Mouse (Mus musculus) heart, embryonic 15.5 days (tissue): ENCODE data around the gene St3gal6. TPM values are rescaled to one million over a fixed set of nuclear protein-coding genes. Genes with fewer than 3 reads are reported as not detected.
A peak's percentile ranks its signal among the peaks of the same experiment; 100 is the strongest.

Experiments used
- ATAC-seq: fragments of 200-750 bp; cut with Nextera tagmentation; replicated peaks from 2 replicates; pipeline ENCODE4 v1.8.0; 2017; ENCODE audit warnings: low read depth, moderate TSS enrichment; ENCODE audit not compliant: insufficient number of reproducible peaks, insufficient read depth, low FRiP score
- H3K27ac ChIP-seq: fragments of 300-500 bp; sonication (generic); 2 replicates; pipeline ENCODE4 v1.5.1; 2015; ENCODE audit warnings: mild to moderate bottlenecking, inconsistent platforms
- H3K27me3 ChIP-seq: fragments of 300-500 bp; sonication (generic); 2 replicates; pipeline ENCODE4 v1.6.1; 2015; ENCODE audit warnings: inconsistent platforms
- H3K36me3 ChIP-seq: fragments of 300-500 bp; sonication (generic); 2 replicates; pipeline ENCODE4 v1.6.1; 2015; ENCODE audit warnings: mild to moderate bottlenecking, inconsistent platforms
- H3K4me1 ChIP-seq: fragments of 300-500 bp; sonication (generic); replicated peaks from 2 replicates; pipeline ENCODE4 v1.6.1; 2015; ENCODE audit warnings: inconsistent platforms
- H3K4me2 ChIP-seq: fragments of 300-500 bp; sonication (generic); 2 replicates; pipeline ENCODE4 v1.6.1; 2015; ENCODE audit warnings: inconsistent platforms, mild to moderate bottlenecking, moderate library complexity
- H3K4me3 ChIP-seq: fragments of 300-500 bp; sonication (generic); 2 replicates; pipeline ENCODE4 v1.5.1; 2015; ENCODE audit warnings: mild to moderate bottlenecking, inconsistent platforms
- H3K9ac ChIP-seq: fragments of 300-500 bp; sonication (generic); 2 replicates; pipeline ENCODE4 v1.6.1; 2015; ENCODE audit warnings: mild to moderate bottlenecking, inconsistent platforms
- H3K9me3 ChIP-seq: fragments of 300-500 bp; sonication (generic); replicated peaks from 2 replicates; pipeline ENCODE4 v1.6.1; 2016; ENCODE audit warnings: inconsistent platforms
- WGBS: fragments of 180-500 bp; shearing (Covaris S2); methylation state at CpG from one replicate; pipeline ENCODE4 v1.1.7; 2015; ENCODE audit warnings: mixed read lengths; 5-methylcytosine and 5-hydroxymethylcytosine counted together
- polyA plus RNA-seq: library from polyadenylated mRNA; unstranded; fragments of >200 nt; fragmentation: Nextera tagmentation; extraction: Ambion mirVana; gene quantifications from 2 replicates; pipeline ENCODE4 v1.2.1, GENCODE M21; 2015

The St3gal6 gene
- polyA plus RNA-seq, 1 experiment from 2014 or later = 17.5 TPM

- no peaks in the 10 kb centered on the region for H3K36me3 ChIP-seq
- no peak overlapping the region for H3K9ac ChIP-seq
- H3K4me3 ChIP-seq = no peak overlapping the region
- no peaks in the 10 kb centered on the region for H3K27me3 ChIP-seq
- H3K27ac ChIP-seq = no peak overlapping the region
- 90% methylated on average over 6 of the region's 6 CpGs for WGBS
- H3K9me3 ChIP-seq = no peaks in the 10 kb centered on the region
- no peak overlapping the region for H3K4me2 ChIP-seq
- peaks cover 10% of the 10 kb centered on the region for H3K4me1 ChIP-seq
- no peak for ATAC-seq
Measured at GRCm38 (mm10) chr16:58520457-58520856, 3.6 kb downstream of the St3gal6 start.

- H3K4me2 ChIP-seq = peak overlapping the region; percentile 11; the same call in 1 of the 2 replicates
- no peaks in the 10 kb centered on the region for H3K9me3 ChIP-seq
- no peak overlapping the region for H3K4me3 ChIP-seq
- H3K27me3 ChIP-seq = no peaks in the 10 kb centered on the region
- 76% methylated on average over 11 of the region's 11 CpGs for whole genome bisulfite sequencing
- H3K36me3 ChIP-seq = no peaks in the 10 kb centered on the region
- H3K9ac ChIP-seq = no peak overlapping the region
- ATAC-seq = no peak
- H3K27ac ChIP-seq = no peak overlapping the region
- peaks cover 12% of the 10 kb centered on the region for H3K4me1 ChIP-seq
Measured at GRCm38 (mm10) chr16:58519650-58520073, 4.4 kb downstream of the St3gal6 start.

- H3K36me3 ChIP-seq = no peaks in the 10 kb centered on the region
- no peak overlapping the region for H3K9ac ChIP-seq
- no peak overlapping the region for H3K4me2 ChIP-seq
- no peak overlapping the region for H3K27ac ChIP-seq
- WGBS = 88% methylated on average over 7 of the region's 7 CpGs
- H3K9me3 ChIP-seq = no peaks in the 10 kb centered on the region
- no peak for ATAC-seq
- H3K4me1 ChIP-seq = peaks cover 28% of the 10 kb centered on the region
- no peaks in the 10 kb centered on the region for H3K27me3 ChIP-seq
- H3K4me3 ChIP-seq = no peak overlapping the region
Measured at GRCm38 (mm10) chr16:58516960-58517798, 6.9 kb downstream of the St3gal6 start.

- Histone ChIP-seq H3K36me3 (no peaks in the 10 kb centered on the region), H3K4me1 (peaks cover 34% of the 10 kb centered on the region), H3K9ac (no peak overlapping the region), H3K9me3 (no peaks in the 10 kb centered on the region), H3K4me2 (no peak overlapping the region), H3K27ac (no peak overlapping the region), H3K27me3 (no peaks in the 10 kb centered on the region), H3K4me3 (no peak overlapping the region)
- 91% methylated on average over 2 of the region's 2 CpGs for WGBS
- ATAC-seq = no peak
Measured at GRCm38 (mm10) chr16:58516161-58516560, 7.9 kb downstream of the St3gal6 start.

- Histone ChIP-seq H3K27me3 (no peaks in the 10 kb centered on the region), H3K4me2 (no peak overlapping the region), H3K36me3 (no peaks in the 10 kb centered on the region), H3K4me1 (peaks cover 38% of the 10 kb centered on the region), H3K9ac (no peak overlapping the region), H3K9me3 (no peaks in the 10 kb centered on the region), H3K4me3 (no peak overlapping the region), H3K27ac (no peak overlapping the region)
- no peak for ATAC-seq
- 60% methylated on average over 9 of the region's 9 CpGs for WGBS
Measured at GRCm38 (mm10) chr16:58514565-58514964, 9.5 kb downstream of the St3gal6 start.

GRCm38 (mm10) chr16:58513755-58514154 is 10.3 kb downstream of the St3gal6 start:
- Histone ChIP-seq H3K4me2 (peak overlapping the region; percentile 14; the same call in 1 of the 2 replicates), H3K36me3 (no peaks in the 10 kb centered on the region), H3K9ac (0 out of 2 replicates have a peak overlapping the region, but pooled peaks have one; percentile 11), H3K9me3 (no peaks in the 10 kb centered on the region), H3K4me3 (no peak overlapping the region), H3K27me3 (no peaks in the 10 kb centered on the region), H3K4me1 (peaks cover 38% of the 10 kb centered on the region), H3K27ac (peak overlapping the region; percentile 87)
- no peak for ATAC-seq
- WGBS = 37% methylated on average over 6 of the region's 6 CpGs

GRCm38 (mm10) chr16:58512887-58513286 is 11.2 kb downstream of the St3gal6 start:
- 17% methylated on average over 3 of the region's 3 CpGs for WGBS
- H3K36me3 ChIP-seq = no peaks in the 10 kb centered on the region
- ATAC-seq = 0 out of 2 replicates have a peak, but pooled peaks have one; percentile 40
- H3K9ac ChIP-seq = peak overlapping the region; percentile 24; the same call in 1 of the 2 replicates
- H3K27ac ChIP-seq = peak overlapping the region; percentile 87
- H3K27me3 ChIP-seq = no peaks in the 10 kb centered on the region
- H3K9me3 ChIP-seq = no peaks in the 10 kb centered on the region
- peaks cover 38% of the 10 kb centered on the region for H3K4me1 ChIP-seq
- peak overlapping the region; percentile 51 for H3K4me2 ChIP-seq
- H3K4me3 ChIP-seq = no peak overlapping the region

- peak overlapping the region; percentile 19; the same call in 1 of the 2 replicates for H3K9ac ChIP-seq
- H3K27ac ChIP-seq = peak overlapping the region; percentile 87
- no peaks in the 10 kb centered on the region for H3K9me3 ChIP-seq
- peak; percentile 65 for ATAC-seq
- H3K4me1 ChIP-seq = peaks cover 41% of the 10 kb centered on the region
- no peaks in the 10 kb centered on the region for H3K36me3 ChIP-seq
- H3K4me3 ChIP-seq = peak overlapping the region; percentile 9; the same call in 1 of the 2 replicates
- 5% methylated on average over 9 of the region's 9 CpGs for WGBS
- H3K4me2 ChIP-seq = peak overlapping the region; percentile 51
- no peaks in the 10 kb centered on the region for H3K27me3 ChIP-seq
Measured at GRCm38 (mm10) chr16:58512181-58512761, 11.8 kb downstream of the St3gal6 start.

- no peak for ATAC-seq
- Histone ChIP-seq H3K27me3 (no peaks in the 10 kb centered on the region), H3K36me3 (no peaks in the 10 kb centered on the region), H3K4me1 (peaks cover 20% of the 10 kb centered on the region), H3K4me3 (no peak overlapping the region), H3K9me3 (no peaks in the 10 kb centered on the region), H3K9ac (no peak overlapping the region), H3K4me2 (no peak overlapping the region), H3K27ac (no peak overlapping the region)
Measured at GRCm38 (mm10) chr16:58504945-58505344, 19.1 kb downstream of the St3gal6 start.

GRCm38 (mm10) chr16:58502566-58502965 is 21.5 kb downstream of the St3gal6 start:
- Histone ChIP-seq H3K9me3 (no peaks in the 10 kb centered on the region), H3K9ac (no peak overlapping the region), H3K4me1 (peaks cover 42% of the 10 kb centered on the region), H3K4me3 (no peak overlapping the region), H3K4me2 (no peak overlapping the region), H3K27me3 (no peaks in the 10 kb centered on the region), H3K27ac (peak overlapping the region; percentile 17), H3K36me3 (no peaks in the 10 kb centered on the region)
- no peak for ATAC-seq
- WGBS = 59% methylated on average over 6 of the region's 6 CpGs

GRCm38 (mm10) chr16:58501760-58502301 is 22.2 kb downstream of the St3gal6 start:
- Histone ChIP-seq H3K4me2 (no peak overlapping the region), H3K27ac (peak overlapping the region; percentile 17)

More at GRCm38 (mm10) chr16:58501760-58502301, 22.2 kb downstream of the St3gal6 start:
- H3K9ac ChIP-seq = no peak overlapping the region
- H3K27me3 ChIP-seq = no peaks in the 10 kb centered on the region
- no peaks in the 10 kb centered on the region for H3K36me3 ChIP-seq
- H3K4me1 ChIP-seq = peaks cover 37% of the 10 kb centered on the region
- ATAC-seq = peak; percentile 44; the same call in 1 of the 2 replicates
- H3K4me3 ChIP-seq = no peak overlapping the region
- 29% methylated on average over 6 of the region's 6 CpGs for WGBS
- H3K9me3 ChIP-seq = no peaks in the 10 kb centered on the region
